Mouse (Mus musculus): ENCODE measurements around the gene Mtfr2. TPM values are rescaled to one million over a fixed set of nuclear protein-coding genes. Genes with fewer than 3 reads are reported as not detected.
A peak's percentile ranks its signal among the peaks of the same experiment; 100 is the strongest.

Gene Mtfr2
- total RNA-seq, 4 experiments from 2014 or later: 0.24 to 1.0 (median 0.52) TPM

- DNase-seq: no peak
Observed at GRCm38 (mm10) chr10:20379071-20379735, 31.6 kb downstream of the Mtfr2 start.

DNA sequence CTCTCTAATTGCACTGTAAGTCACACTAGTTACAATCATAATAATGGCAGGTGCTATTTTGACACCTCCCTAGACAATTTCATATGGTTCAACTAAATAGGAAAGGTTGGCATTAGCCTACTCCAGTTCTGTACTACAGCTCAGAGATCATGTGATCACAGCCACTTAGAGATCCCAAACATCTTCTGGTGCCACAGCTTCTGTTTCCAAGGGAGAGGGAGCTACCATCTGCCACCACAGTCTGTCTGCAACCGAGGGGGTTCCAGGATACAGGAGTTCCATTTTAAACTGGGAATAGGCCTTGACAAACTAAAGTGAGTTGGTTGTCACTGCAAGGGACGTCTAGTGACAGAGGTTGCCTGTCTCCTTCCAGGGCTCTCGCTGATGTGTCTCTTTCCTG, 33.2 kb downstream of the Mtfr2 start:
- no peak for DNase-seq

GRCm38 (mm10) chr10:20381352-20381751, 33.8 kb downstream of the Mtfr2 start:
- DNase-seq: no peak

- DNase-seq: no peak
Observed at GRCm38 (mm10) chr10:20382807-20383419, 35.3 kb downstream of the Mtfr2 start.

GRCm38 (mm10) chr10:20390568-20390967, 43.0 kb downstream of the Mtfr2 start:
- DNase-seq: no peak

DNA sequence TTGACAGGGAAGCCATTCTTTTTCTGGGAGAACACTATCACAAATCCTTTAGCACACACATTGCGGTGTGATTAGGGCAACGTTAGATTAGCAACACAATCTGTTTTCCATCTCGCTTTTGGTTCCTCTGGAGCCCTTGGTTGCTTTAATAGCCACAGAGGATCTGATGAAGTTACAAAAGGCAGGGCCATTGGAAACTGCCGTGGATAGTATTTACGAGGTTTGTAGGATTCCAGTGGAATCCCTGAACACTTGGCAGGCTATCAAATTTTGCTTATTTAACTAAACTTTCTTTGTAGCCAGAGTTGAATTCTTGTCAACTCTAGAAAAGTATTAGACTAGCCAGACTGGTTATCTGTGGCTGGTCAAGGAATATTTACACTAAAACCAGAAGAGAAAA, 47.2 kb downstream of the Mtfr2 start:
- no peak for DNase-seq

GRCm38 (mm10) chr10:20395778-20396177, 48.2 kb downstream of the Mtfr2 start:
- DNase-seq: no peak

DNA sequence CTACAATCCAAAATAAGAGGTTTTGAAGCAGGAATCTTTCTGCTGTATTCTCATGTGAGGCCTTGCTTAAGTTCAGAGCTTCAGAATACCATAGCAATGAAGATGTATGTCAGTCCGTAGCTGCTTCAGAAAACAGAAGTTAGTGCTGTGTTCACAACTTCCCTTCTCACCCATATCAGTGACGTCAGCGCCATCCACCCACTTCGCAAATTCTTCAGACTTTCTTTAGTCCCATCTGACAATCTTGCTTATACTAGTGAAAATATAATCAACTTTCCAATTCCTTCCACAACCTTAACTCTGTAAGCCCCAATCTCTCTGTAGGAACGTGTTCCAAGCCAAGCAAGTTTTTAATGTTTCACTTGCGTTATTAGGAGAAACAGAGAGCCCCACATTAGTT, 50.7 kb downstream of the Mtfr2 start:
- no peak for DNase-seq

DNA sequence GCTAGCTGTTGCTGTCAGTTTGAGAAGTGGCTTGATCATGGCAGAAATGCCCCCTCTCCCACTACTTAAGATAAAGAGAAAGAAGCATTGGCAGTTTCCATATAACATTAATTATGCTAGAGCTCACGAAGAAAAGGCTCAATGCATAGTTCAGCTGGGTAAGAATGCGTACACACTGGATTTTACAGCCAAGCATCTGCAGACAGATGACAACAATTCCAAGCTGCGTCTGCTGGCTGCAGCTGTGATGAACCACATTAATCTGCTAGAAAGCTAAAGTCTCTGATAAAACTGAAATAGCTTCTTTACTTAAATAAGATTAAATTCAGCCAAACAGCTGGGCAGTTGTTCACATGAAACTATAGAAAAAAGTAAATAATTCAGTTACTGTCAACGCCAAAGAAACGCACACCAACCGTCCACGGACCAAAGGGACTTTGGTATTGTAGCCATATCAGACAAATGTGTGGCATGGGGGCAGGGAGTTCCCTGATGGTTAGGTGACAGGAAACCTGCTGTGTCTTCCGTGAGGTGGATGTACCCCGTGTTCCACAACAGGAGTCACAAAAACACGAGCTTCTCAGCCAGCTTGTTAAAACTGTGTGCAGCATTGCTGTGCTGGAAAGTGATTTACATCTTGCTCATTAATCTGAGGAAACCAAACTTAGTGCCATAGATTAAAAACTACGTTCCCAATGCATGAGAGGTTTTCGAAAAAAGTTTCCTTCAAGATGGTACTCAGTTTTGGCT, 51.2 kb downstream of the Mtfr2 start:
- DNase-seq: no peak

DNA sequence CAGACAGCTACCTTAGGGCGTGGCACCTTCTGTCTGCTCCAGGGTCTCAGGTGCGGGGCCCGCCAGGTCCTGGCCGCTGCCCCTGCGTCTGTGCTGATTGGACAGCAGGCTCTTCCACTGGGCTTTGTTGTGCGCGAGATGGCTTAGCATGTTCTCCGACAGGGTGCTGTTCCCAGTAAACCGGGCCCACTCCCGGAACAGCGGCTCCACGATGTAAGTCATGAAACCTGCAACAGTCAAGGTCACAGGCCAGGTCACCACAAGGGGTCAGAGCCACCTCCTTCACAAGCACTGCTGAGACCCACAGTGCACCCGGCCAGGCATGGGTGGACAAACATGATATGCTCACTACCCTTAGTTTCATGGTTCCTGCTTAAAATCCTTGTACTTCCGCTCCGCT, 52.8 kb downstream of the Mtfr2 start:
- DNase-seq: no peak

GRCm38 (mm10) chr10:20402941-20403340, 55.4 kb downstream of the Mtfr2 start:
- DNase-seq: no peak

DNA sequence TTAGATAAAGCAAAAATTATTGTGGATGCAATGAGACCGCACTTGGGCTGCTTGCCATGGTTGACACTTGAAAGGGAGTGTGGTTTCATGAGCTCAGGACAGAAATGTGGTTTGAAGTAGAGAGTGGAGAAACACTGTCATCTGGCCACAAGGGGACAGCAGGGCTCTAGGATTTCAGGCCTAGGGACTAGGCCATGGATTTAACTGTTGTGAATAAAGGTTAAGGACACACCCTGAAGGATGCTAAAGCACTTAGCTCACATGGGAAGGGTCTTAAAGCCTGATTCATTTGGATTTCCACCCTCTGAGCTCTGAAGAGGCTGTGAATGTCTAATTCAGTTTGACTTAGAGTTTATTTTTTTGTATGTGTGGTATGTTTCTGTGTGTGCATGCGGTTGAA, 57.9 kb downstream of the Mtfr2 start:
- peak; percentile 23 for DNase-seq

DNA sequence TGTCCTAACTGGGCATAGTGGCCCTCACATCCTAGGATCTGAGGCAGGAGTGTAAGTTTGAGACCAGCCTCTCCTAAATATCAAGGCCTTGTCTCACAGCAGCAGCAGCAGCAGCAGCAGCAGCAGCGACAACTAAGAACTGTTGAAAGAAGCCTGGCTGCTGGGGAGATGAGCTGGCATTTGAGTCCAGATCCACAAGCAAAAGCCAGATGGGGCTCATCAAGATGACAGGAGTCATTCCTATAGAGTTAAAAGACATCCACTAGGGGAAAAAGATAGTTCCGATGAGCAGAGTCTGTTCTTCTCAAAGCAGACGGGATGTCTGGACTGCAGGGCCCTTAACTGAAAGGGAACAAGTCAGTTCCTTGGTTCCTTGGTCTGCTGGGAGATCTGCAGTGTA, 60.8 kb downstream of the Mtfr2 start:
- DNase-seq: no peak

DNA sequence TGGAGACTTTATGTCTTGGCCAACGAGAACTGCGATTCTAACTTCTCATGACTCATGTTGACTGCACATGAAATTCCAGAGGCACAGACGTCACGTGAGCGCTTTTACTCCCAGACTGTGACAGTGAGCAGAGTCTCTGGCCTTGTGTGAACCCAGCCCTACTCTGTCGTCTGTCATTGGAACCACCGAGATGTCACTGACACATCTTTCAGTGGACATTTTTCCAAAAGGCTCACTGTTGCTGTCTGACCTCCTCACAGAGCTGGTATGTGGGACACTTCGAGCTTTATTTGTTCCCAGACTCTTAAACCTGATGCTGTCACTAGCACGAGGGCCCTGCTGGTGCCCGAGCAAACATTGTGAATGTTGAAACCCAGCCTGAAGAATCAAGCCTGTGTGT, 61.6 kb downstream of the Mtfr2 start:
- DNase-seq: peak; percentile 14

Other genes with a start within 250 kb of the Mtfr2 start
- 10 to 100 TPM; 15.5 to 35.4 (median 22.3) TPM for gene Map7, start 199.3 kb upstream of the Mtfr2 start, total RNA-seq (2022)
- 100 to 1,000 TPM in 3 of 4 experiments, 10 to 100 TPM in 1; 99.7 to 159 (median 118) TPM for gene Bclaf1, start 35.3 kb upstream of the Mtfr2 start, total RNA-seq (2022)

Measured in adrenal gland, adult 8-10 months (tissue).